In genomic region chr2:32846101-32846804, GRCm38 (mm10) we compare ENCODE assay signal across 7 mouse cellular contexts. TPM values are rescaled to one million over a fixed set of nuclear protein-coding genes. Genes with fewer than 3 reads are reported as not detected.
DNase-seq lines count a peak whose midpoint lies in the region; ATAC-seq lines count a peak whose summit lies in the region.

No protein-coding gene starts in this region.

- H3K9ac ChIP-seq in hindbrain, embryonic 13.5 days, result peak overlapping the region; percentile 91

- ATAC-seq in hindbrain, embryonic 13.5 days (ENCODE audit: low FRiP score), result peak; percentile 67

- peak overlapping the region; percentile 95 for H3K27ac ChIP-seq in hindbrain, embryonic 13.5 days

- H3K36me3 ChIP-seq in hindbrain, embryonic 13.5 days, result peaks cover 11% of the 10 kb centered on the region

- peak; percentile 74 to 89 for DNase-seq in adrenal gland, adult (ENCODE audit: inconsistent age in 2 of 2, low spot score in 1 of 2)
- peak; percentile 85 for DNase-seq in cerebellum, postnatal 14 days
- DNase-seq in frontal cortex, postnatal 14 days (ENCODE audit: low spot score in 2 of 2), result peak; percentile 62
- peak; percentile 77 to 80 for DNase-seq in layer of hippocampus, postnatal 36 days
- peak; percentile 55 for DNase-seq in lung, postnatal 36 days
- peak; percentile 85 for DNase-seq in right cerebral cortex, adult 18-20 months

- H3K27me3 ChIP-seq in hindbrain, embryonic 13.5 days, result peaks cover 5% of the 10 kb centered on the region

- peak overlapping the region; percentile 72 for H3K4me2 ChIP-seq in hindbrain, embryonic 13.5 days

- peak overlapping the region; percentile 85 for H3K4me3 ChIP-seq in hindbrain, embryonic 13.5 days

- WGBS in hindbrain, embryonic 13.5 days, result under 1% methylated on average over 33 of the region's 33 CpGs

- peaks cover 29% of the 10 kb centered on the region for H3K4me1 ChIP-seq in hindbrain, embryonic 13.5 days (replicated peaks)

- no peaks in the 10 kb centered on the region for H3K9me3 ChIP-seq in hindbrain, embryonic 13.5 days

RNA-seq across cellular contexts. Expression of gene Stxbp1, which starts 0.8 kb away (rescaled TPM):
- polyA plus RNA-seq in hindbrain, embryonic 13.5 days (2015; fragmentation: Nextera tagmentation; extraction: Ambion mirVana), result 180 and 193 TPM in 2 replicates
- total RNA-seq in layer of hippocampus, postnatal 36 days (2021), result 100 to 1,000 TPM; 561 to 604 TPM

RNA-seq across cellular contexts. Expression of gene Fam129b, which starts 29.7 kb away (rescaled TPM):
- polyA plus RNA-seq in hindbrain, embryonic 13.5 days (2015; fragmentation: Nextera tagmentation; extraction: Ambion mirVana), result 31.6 and 32.4 TPM in 2 replicates
- total RNA-seq in layer of hippocampus, postnatal 36 days (2021), result 10 to 100 TPM; 14.0 to 17.7 TPM

Comparison
In these comparisons a context has a peak if more than half of its experiments do, and no peak if none do; other contexts are left out.
1. Peak in every context shown above with its lines: DNase-seq, ATAC-seq, H3K4me3 ChIP-seq and H3K27ac ChIP-seq.